Mouse (Mus musculus) kidney, postnatal 14 days (tissue): ENCODE measurements around the gene Hat1.

Experiments used
- DNase-seq: peaks from one replicate; pipeline ENCODE4 v3.0.0; 2022; ENCODE audit warnings: mixed read lengths

The Hat1 gene

DNA sequence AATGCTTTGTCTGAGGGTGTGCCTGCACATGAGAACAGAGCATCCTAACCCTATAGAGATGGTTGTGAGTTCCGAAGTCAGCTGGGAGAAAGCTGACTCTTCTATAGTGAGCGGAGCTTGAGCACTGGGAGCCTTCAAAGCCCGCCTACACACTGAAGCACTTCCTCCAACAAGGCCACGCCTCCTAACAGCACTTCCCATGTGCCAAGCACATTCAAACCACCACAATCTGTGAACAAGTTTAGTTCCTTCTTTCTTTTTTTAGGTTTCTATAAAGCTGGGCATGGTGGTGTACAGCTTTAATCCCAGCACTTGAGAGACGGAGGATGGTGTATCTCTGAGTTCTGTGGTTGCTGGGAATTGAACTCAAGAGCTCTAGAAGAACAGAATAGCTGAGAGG lies 11.3 kb upstream of the Hat1 start:
- DNase-seq = no peak

DNA sequence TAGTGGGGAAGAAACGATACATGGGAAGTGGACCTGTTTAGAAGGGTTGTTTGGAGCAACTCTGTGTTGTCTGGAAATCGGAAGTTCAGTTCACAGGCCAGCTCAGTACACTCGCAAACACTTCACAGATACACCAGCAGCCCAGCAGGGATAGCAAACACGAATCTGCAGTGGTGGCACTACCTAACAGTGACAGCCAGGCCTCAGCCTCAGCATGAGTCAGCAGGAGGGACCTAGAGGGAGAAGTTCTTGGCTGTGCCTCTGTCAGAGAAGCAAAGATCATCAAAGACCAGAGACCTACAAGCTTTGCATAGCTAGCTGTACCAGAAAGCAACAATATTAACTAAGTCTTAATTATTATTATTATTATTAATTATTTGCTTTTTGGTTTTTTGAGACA lies 6.8 kb upstream of the Hat1 start:
- no peak for DNase-seq

DNA sequence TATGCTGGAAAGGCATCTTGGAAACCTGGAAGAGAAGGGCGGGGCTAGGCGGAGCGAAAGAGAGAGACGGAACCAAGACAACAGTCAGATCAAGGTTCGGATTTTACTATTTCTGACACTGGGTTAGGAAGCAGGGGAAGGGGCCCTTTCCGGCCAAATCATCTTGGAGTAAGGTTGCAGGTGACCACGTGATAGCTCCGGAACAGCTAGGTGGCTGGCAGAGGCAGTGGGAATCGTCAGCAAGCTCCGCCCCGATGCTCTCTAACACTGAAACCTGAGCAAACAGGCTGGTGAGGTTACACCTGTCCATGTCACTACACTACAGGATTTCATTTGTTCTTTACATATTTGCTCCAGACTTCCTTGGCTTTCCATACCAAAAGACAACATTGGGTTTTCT lies 4.9 kb upstream of the Hat1 start:
- DNase-seq = no peak

DNA sequence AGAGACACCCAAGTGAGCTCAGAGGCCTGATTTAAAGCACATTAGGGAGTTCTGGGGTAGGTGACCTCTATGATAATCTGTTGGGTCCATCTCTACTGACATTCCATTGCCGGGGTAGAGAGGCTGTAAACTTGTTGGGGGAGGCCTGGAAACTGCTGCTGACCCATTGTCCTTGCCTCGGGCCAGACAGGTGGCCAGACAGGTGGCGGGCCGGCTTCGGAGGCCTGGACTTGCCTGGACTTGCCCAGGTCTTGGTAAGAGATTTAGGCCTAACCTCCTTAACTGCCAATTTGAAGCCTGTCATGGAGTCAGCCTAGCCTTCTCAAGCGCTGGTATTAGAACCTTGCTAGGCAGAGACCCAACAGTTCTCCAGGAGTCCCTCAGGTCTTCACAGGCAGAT lies 992 bp upstream of the Hat1 start:
- no peak for DNase-seq

DNA sequence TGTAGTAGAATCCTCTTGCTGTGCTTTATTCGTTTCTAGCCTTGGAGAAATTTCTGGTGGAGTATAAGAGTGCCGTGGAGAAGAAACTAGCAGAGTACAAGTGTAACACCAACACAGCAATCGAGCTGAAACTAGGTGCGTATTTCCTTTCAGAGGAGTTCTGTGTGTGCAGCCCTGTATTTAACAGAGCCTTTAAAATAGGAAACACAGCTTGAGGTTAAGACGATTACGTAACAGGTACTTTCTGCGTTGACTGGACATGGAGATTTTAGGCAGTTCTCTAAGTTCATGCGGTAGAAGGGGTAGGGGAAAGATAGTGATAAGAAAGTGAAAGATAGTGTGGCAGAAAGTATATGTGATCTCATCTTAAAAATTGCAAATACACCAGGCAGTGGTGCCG lies 1.1 kb downstream of the Hat1 start:
- no peak for DNase-seq

DNA sequence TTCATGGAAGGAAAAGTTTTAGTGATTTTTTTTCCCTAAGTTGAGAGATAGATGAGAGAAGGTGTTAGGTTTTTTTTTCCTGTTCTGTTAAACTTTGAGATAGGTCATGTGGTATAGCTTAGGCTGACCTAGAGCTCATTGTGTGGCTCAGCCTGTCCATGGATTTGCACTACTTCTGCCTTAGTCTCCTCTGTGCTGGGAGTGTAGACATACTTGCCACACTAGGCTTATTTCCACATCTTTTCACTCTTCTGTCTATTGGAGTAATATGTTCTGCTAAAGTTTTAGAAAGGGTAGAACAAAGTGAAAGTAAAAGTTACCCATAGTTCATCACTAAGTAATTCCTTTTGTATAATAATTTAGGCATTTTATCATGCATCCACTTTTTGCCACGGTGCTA lies 16.9 kb downstream of the Hat1 start:
- DNase-seq = no peak

DNA sequence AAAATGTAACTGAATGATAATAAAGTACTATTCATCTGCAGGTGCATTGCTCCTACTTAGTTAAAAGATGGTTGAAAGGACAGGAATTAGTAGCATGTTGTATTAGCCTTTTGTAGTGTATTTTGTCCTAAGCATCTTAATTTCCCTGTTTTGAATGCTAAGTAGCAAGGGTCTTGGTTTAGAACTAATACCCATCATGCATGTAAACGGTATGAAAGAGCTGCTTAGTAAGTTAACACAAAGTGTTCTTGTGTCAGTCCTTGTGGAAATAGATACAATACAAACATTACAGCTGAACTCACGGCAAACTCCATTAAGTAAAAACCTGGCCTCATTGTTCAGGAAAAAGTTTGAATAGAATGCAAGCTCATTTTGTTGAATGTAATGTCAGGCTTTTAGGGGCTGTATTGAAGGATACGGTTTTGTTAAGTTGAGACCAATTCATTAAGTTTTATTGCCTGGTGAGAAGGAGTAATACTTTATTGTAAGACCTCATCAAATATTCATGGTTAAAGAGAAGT lies 30.1 kb downstream of the Hat1 start:
- DNase-seq = no peak

DNA sequence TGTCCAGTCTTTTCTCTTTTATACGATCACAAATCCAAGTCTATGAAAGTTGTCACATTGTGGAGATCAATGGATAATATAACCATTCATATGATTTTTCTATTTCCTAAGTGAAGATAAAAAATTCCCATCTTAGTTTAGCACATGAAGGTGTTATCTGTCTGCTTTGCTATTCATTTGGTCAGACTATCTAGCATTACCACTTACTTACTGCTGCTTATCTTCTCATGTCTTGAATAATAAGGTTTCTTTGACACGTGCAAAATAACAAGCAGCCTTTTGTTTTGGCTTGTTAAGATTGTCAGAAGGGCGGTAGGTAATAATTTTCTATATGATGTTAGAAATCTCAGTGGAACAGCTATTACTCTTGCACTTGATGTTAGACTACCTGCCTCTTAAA lies 30.6 kb downstream of the Hat1 start:
- DNase-seq = no peak

DNA sequence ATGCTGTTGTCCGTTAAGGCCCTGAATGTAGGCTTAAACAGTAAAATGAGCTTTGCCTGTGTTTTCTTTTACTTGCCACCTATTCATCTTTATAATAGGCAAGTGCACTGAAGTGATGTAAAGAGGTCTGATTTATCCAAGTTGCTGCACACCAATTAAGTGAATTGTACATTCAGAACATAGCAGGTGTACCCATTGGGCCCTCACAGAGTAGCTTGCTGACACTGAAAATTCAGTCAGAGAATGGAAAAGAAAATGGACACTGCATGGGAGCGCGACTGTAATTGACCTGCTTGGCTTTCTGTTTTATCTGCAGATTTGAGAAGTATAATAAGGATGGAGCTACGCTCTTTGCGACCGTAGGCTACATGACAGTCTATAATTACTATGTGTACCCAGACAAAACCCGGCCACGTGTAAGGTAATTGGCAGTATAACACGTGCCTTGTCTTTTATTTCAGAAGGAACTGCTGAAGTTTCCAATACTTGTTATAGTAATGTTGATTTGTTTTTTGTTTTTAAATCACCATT lies 32.2 kb downstream of the Hat1 start:
- no peak for DNase-seq

DNA sequence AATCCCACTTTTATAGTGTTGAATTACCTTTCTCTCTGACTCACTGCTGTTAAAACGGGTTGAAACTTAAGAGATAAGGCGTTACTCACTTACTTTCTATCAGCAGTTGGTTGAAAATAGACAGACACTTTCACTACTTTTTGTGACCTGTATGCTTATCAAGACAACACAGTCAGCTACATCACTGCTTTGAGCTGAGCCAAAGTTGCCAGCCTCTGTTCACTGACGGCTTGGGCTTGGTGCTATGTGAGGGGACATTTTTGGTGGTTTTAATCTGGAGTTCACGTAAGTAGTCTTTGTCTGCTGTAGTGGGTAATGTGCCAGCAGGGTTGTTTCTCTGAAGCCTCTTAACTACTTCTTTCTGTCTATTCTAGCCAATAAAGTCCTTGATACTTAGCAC lies 35.8 kb downstream of the Hat1 start:
- DNase-seq = no peak

DNA sequence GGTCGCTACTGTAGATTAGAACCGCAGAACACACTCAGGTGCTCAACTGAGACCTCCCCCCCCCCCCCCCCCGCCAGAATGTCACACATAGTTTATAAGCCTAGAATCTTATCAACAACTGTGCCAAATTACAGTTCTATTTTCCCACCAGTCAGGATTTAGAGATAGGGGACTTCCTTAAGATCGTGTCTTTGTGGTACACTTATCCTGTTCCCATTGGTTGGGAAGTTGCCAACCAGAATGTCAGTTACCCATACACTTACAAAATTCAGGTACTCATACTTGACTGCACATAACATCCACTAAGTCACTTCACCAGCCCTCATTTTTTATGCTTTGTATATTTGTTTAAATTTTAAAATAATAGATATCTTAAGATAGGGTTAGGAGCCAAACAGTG lies 46.7 kb downstream of the Hat1 start:
- no peak for DNase-seq

DNA sequence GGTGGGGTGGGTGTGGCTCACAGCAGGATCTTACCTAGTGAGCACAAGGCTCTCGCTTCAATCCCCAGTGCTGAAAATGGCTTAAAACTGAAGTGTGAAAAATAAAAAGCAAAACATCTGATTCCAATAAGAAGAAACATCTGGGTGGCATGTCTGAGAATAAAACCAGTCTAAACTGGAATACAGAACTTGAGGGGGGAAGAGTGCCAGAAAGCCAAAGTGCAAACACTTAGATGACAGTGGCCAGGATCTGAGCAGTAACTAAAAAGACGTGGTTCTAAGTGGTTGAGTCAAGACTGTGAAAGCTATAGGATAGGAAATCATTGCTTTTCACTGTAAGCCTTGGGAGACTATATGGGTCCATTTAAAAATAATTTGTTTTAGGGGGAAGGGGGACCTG lies 54.6 kb downstream of the Hat1 start:
- DNase-seq = no peak

DNA sequence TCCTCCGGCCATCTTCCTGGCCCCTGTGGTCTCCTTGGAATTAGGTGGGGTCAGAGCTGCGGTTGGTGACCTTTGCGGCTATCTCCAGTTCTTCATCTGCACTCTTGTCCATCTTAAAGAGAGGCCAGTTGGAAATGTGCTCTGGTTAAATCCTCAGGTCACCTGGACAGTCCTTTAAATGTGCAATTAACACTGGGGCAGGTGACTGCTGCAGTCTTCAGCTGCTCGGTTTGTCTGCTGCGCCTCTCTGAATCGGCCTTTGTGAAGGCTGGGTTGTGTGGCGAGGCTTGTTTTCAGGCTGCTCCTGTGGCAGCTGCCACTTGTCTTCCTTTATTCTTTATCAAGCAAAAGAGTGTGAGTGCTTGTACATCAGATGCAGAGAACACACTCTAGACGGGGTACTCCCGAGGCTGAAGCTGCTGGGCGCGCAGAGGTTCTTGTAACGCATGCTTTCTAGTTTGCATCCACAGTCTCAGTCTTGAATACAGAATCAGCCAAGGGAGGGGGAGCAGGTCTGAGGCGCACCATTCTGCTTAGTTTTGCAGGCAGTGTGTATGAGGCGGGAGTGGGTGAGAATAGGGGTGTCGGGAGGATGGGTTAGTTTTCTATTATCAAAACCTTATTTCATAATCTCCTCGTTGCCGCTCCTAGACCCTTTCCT lies 56.9 kb downstream of the Hat1 start:
- DNase-seq = no peak

DNA sequence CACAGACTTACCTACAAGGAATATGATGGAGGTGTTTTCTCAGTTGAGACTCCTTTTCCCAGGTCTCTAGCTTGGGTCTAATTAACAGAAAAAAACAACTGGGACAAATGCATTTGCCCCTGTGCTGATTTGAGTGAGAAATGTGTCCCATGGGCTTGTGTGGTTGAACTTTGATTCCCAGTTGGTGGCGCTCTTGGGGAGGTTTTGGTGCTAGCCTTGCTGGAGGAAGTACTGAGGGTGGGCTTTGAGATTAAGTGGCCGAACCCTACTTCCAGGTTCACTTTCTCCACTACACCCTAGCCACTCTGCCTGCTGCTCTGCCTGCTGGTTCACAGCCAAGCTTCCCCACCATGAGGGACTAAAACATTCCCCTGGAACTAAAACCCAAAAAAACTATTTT lies 60.8 kb downstream of the Hat1 start:
- no peak for DNase-seq

DNA sequence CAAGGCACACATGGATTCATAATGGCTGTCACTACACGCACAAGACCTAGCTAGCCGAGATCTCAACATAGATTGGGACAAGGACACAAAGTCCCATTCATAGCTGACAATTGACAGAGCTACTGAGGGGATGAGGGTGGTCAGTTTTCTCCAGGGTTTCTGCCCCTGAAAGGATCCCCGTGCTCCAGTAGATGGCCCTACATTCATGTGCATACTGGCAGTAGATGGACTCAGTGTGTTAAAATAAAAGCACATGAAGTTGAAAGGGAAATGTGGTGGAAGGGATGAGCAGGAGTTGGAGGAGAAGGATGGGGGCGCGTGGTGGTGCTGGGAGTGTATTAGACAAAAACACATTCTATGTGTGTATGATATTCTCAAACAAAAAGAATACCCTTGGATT lies 63.0 kb downstream of the Hat1 start:
- DNase-seq = no peak

DNA sequence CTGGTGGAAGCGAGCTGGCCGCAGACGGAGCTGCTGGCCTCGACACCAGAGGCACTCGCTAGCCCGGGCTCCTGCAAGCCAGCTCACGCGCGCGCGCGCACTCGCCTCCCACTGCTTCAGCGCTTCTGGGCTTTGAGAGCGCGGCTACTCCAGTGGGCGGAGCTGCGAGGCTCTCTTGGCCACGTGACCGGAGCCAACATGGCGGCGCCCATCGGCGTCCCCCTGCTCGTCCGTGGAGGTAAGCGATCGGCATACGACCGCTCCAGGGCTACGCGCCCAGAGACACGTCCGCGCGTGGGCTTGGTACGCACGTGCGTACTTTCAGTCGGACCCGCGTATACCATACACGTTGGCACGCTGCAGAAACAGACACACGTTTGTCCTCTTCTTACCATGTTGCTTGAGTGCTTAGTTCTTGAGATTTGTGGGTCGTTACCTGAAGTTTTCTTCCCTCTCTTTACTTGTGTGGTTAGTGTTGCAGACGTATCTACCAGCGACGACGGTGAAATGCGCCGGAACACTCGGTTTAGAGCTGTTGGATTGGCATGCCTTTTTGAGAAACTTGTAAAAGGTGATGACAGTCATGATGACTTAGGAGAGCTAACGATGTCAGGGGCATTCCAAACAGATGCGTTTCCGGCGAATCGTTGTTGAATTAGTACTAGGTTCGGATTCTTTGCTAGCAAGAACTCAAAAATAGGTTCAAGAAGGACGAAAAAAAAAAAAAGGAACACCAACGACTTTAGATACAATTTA lies 64.6 kb downstream of the Hat1 start, which contains the start of gene Metap1d:
Metap1d (plus strand) TSS at position 116 of the 756 bp plus-strand sequence.
- peak; percentile 96 for DNase-seq

DNA sequence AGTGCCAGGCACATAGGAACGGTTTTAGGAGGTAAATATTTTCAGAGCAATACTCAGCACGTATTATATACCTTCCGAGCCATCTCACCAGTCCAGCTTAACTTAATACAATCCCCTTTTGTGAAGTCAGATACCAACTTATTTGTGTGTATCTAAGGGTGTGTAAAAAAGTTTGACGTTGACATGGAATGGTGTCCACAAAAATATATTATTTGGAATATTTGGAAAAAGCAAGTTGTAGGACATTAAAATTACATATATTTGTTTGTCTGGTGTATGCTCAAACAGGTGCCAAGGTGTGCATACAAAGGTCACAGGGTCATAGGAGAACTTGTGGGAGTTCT lies 65.1 kb downstream of the Hat1 start:
- no peak for DNase-seq

DNA sequence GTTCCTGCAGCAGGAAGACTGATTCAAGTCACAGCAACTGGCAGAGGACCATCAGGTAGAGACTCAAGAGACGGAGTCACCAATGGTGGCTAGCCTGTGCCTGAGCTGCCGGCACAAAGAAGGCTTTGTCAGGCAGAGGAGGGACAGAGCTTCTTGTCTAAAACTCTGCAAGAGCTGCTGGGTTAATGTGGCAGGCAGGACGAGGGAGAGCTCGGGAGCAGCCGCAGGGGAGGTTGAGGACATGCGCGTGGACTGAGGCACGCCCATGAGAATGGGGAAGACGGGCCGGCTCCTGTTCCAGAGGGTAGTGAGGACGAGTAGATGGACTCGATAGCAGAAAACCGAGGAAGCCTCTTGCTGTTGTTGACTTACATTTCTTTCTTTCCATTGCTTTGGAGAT lies 69.9 kb downstream of the Hat1 start:
- DNase-seq = no peak

DNA sequence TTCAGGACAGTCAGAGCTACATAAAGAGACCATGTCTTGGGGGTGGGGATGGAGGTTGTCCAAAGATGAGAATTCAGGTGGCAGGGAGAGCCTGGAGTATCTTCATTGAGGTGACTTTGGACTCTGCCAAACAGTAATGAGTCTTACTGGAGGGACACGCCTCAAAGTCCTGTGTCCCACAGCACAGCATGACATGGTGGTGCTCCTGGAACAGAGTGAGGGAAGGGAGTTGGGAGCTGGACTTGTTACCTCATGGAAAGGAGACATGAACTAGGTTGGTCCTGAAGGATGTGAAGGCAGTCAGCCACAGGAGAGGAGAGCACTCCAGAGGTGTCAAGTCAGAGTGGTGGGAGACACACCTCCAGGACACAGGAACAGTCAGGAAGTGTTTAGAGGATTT lies 70.9 kb downstream of the Hat1 start:
- DNase-seq = no peak

DNA sequence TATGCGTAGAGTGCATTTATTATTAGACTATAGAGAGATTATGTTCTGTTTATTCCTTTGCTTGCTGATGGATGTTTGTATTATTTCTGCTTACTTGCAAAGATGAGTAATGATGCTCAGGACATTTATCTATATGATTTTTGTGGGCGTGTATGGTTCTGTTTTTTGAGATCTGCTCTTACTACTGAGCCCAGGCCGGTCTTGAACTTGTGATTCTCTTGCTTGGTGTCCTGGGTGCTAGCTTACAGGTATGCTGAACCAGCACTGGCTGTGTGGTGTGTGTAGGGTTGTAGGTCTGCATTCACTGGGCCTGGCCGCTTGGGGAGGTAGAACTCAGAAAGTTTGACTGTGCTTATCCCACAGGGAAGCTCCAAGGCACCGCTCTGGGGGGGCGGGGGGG lies 72.4 kb downstream of the Hat1 start:
- no peak for DNase-seq

DNA sequence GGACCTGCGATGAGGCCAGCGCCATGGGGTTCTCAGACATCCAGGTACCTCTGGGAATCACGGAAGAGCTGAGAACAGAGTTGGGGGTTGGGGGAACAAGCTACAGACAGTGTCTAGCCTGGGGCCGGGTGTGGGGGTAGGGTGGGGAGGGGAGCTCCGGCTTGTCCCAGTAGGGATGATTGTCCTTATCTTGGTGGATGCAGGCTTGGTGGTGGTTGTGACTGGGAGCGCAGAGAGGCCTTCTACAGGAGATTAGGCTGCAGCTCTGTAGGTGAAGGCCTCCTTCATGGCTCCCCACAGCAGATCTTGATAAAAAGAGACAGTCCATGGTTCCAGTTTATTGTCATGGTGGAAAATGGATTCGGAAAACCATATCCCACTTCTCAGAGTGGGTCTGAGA lies 72.8 kb downstream of the Hat1 start:
- DNase-seq = no peak

DNA sequence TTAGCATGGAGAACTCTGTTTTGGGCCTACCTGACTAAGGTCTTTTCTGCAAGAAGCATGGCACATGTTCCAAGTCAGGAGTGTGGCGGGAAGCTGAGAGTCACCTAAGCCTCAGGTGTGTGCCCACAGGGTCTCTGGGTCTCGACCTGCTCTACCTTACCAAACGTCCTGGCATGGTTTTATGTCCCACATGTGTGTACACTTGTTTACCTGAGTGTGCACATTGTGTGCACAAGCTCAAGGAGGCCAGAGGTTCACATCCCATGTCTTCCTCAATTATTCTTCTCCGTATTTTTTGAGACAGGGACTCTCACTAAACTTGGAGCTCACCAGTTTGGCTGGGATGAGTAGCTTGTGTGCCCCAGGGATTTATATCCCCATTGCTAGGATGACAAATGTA lies 73.3 kb downstream of the Hat1 start:
- no peak for DNase-seq

DNA sequence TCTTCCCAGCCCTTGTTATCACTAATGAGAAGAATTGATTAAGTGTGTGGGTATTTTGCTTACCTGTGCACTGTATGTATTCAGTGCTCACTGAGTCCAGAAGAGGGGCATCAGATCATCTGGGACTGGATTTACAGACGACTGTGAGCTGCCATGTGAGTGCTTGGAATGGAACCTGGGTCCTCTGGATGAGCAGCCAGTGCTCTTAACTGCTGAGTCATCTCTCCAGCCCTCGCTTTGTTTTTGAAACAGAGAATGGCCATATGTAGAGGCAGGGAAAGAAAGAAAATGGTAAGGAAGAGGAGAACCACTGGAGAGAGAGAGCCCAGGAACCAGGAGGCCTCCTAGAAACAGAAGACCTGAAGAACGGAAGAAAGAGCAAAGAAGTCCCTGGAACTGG lies 73.8 kb downstream of the Hat1 start:
- no peak for DNase-seq

DNA sequence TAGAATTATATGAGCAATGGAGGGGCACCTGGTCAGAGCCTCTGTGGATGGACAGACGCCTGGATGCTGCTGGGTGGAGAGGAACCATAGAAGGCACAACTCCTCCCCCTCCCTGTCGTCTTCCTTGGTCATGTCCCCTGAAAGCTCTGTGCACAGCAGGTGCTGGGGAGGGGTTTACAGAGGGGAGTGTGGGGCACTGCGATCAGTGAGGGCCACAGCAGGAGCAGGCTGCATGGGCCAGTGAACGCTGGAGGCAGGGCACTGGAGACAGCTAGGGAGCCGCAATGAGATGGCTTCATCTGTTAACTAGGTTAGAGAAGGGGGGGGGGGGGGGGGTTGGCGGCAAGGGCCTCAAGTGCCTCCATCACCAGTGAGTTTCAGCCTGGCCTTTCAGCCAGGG lies 77.3 kb downstream of the Hat1 start:
- no peak for DNase-seq
